Mouse (Mus musculus) bone marrow, adult 2 months (tissue): Measurements from ENCODE around the gene Sla2.

Experiments
- CTCF ChIP-seq: fragments of 200-500 bp; IDR thresholded peaks from 2 replicates; pipeline ENCODE4 v1.5.1; 2011; ENCODE audit warnings: low read length, control low read depth; ENCODE audit not compliant: control insufficient read depth, insufficient read depth
- POLR2A ChIP-seq: fragments of 200-500 bp; IDR thresholded peaks from 2 replicates; pipeline ENCODE4 v1.6.1; 2011; ENCODE audit warnings: low read depth, mild to moderate bottlenecking, control low read depth, low read length, borderline replicate concordance; ENCODE audit not compliant: control insufficient read depth

GRCm38 (mm10) chr2:156864481-156864880 lies 22.5 kb downstream of the Sla2 start:
- no peak for TF ChIP-seq CTCF
- no peak for TF ChIP-seq POLR2A
